Mouse (Mus musculus) adrenal gland, adult (tissue): Measurements from ENCODE around the gene Syt5.

Source experiments
- DNase-seq, 2 experiments: peaks; one replicate each; pipeline ENCODE4 v3.0.0; 2022 to 2023; ENCODE audit warnings: low spot score in 1 of 2; ENCODE audit not compliant: inconsistent age in 2 of 2

Syt5 gene

DNA sequence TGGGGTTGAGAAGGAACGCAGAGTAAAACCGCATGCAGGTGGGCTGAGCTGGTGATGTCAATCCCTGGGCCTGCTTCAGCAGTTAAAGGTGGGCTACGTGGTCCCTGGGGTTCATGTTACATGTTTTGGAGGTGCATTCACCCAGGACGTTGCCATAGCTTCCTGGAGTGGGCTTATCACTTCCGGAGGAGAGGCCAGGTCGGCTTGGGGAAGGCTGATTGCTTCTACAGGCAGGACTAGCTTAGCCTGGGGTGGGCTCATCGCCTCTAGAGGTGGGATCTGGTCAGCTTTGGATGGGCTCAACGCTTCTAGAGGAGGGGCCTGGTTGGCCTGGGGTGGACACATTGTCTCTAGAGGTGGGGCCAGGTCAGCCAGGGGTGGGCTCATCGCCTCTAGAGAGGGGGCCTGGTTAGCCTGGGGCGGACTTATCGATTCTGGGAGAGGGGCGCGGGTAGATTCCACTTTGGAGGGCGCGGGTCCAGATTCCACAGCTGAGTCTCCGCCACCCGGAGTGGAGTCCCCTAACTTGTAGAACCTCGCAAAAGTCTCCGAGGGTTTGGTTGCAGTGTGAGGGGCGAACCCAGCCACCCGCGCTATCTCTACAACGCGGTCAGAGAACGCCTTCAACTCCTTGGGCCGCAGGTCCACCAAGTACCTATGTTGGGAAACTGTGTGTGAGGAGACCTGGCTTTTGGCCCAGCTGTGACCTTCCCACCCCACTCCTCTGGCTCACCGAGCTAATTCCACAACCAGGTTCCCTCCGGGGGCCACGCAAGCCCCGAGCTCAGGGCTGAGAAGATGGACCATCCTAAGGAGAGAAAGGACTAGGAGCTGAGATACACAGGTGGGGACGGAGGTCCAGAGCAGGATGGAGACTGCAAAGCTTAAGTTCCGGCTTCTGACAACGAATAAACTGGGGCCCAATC lies 23.9 kb downstream of the Syt5 start:
- no peak for DNase-seq

DNA sequence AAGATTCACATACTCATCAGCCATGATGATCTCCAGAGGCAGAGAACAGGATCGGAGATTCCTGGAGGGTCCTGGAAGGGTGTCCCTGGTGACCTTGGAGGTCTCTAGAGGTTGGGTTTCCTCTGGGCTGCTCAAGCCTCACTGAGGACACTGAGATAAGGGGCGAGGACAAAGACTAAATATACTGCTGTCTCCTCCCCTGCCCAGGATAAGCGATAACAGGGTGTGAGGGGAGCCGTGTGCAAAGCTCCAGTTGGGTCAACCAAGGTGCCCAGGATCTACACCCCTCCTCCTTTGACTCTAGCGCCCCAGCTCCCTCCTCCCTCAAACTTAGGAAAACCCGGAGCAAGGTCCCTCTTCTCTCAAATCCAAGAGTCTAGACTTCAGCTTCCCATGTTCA lies 25.0 kb downstream of the Syt5 start:
- DNase-seq: no peak

DNA sequence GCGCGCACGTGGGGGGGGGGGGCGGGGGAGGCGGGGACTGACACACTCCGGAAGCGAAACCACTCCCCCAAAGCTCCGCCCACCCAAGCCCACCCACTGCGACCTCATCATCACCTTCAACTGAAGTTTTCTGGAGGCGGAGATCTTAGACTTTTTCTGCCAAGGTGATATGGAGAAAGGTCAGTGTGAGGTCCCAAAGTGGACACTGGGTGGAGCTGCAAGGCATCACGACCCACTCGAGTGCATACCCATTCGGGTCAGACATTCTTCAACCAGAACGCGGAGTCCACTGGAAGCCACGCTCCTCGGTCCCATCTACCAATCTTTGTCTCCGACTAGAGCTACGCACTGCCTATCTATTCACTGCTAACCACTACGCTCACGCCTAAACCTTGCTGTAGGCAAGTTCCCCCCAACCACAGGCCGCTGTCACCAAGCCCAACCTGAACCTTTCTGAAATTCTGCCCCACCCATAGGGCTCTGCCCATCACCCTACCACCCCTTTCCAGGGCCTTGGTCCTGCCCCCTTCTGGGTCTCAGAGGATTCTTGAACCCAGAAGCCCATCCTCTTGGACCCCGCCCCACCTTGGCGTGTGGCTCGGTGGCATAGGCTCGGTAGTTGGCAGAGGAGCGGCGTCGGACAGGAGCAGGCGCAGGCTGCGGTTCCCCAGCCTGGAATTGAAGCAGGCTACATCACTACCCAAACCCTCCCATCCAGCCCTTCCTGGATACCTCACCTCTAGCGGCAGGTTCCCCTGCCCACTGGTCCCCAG lies 25.9 kb downstream of the Syt5 start:
- DNase-seq: no peak

DNA sequence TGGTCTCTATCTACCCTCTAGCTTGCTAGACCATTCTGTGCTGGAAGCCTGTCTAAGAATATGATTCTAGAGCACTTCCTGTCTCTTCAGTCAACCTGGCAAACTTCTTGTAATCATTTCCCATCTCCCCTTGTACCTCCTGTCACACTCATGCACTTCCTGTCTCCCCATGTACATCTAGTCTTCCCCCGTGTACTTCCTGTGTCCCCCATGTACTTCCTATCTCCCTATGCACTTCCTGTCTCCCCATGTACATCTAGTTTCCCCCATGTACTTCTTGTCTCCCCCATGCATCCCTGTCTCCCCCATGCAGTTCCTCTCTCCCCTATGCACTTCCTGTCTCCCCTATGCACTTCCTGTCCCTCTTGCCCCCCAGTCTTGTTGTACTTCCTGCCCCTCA lies 28.9 kb downstream of the Syt5 start:
- no peak for DNase-seq

DNA sequence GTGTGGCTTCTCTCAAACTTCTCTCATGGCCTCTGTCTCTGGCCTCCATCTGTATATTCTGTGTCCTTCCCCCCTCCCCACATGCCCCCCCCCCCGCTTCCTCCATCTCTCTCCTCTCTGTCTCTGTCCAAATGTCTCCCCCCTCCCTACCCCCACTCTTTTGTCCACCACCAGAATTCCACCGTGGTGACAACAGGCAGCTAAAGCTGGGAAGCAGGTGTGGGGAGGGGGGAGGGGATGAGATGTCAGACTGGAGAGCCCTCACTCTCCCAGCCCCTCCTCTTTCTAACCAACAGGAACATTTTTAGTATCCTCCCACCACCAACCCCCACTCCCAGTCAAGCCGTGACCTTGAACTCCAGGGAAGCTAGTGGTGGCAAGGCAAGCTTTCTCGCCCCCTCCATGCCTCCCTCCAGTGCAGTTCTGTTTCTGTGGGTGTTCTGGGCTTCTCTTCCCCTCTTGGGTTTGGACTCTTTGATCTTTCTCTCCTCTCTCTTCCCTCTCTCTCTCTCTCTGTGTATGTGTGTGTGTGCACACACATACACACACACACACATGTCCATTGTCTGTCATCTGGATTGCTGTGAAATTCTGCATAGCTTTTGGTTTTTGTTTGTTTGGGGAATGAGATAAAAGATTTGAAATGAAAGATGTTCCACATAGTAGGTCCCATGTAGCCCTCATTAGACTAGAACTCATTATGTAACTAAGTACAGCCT lies 30.9 kb downstream of the Syt5 start, which contains the start of gene Tnnt1:
TSS of gene Tnnt1 (minus strand) at position 51 of the 719 bp plus-strand sequence.
- no peak for DNase-seq

DNA sequence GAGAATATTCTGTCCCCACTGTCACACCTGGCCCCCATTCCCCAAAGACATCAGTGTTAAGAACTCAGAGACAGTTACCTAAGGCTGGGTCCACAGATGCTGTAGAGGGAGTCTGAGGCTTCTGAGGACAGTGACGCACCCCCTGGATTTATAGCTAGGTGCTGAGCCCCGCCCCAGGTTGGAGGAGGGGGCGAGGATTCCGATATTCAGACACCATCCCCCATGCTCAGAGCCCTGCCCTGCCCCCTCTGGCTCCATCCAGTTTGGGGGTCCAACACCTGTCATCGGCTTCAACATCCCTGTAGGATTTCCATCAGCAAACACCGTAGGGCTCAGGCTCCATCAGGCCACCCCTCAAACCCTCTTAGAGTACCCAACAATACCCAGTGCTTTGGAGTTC lies 31.5 kb downstream of the Syt5 start:
- no peak for DNase-seq

DNA sequence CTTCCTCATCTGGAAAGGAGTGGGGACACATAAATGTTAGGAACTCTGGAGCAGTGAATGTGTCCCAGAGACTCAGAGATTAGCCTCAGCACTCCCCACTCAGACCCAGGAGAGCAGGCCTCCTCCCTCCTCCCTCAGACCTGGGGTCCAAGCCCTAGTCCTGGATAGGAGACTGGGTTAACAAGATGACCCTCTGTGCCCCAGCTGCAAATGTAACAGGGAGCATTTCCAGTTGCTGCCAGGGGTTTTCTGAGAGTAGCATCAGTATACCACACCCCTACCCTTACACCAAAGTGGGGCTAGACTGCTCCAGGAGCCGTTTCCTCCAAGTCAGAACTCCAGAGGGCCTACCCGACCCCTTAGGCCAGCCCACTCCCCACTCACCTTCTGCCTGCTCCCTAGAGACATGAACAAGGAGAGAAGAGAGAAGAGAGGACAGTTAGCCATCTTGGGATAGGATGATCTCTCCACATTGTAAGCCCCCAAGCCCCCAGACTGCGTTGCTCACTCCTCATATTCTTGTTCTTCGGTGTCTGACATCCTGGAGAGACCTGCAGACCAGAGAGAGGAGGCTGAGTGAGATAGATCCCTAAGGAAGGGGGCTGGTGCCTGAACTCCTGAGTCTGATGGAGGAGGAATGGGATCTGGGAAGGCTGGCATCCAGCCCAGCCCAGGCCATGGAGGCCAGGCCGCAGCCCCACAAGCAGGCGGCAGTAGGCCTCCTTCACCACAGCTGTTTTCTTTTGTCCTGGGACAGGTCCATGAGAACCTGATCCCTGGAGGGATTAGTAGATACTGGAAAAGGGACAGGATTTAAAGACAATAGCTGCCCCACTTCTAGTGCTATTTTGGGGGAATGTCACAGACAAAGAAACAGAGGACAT lies 33.3 kb downstream of the Syt5 start:
- no peak for DNase-seq

DNA sequence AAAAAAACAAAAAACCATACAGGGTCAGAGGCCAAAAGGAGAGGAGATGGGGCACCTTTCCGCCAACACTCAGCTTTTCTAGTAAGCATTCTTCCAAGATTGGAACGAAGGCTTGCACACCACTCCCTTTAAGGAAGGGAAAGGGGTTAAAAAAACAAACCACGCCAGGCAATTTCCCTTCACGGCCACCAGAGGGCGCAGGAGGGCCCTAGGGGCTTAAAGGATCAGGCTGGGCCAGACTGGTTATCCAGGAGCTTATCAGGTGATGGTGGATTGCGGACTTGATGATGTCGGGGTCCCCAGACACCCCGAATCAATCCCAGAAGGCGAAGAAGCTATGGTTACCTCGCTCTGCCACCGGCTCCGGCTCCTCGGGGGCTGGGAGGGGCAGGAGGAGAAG lies 34.1 kb downstream of the Syt5 start:
- peak in 1 of 2 experiments; percentile 71 for DNase-seq

DNA sequence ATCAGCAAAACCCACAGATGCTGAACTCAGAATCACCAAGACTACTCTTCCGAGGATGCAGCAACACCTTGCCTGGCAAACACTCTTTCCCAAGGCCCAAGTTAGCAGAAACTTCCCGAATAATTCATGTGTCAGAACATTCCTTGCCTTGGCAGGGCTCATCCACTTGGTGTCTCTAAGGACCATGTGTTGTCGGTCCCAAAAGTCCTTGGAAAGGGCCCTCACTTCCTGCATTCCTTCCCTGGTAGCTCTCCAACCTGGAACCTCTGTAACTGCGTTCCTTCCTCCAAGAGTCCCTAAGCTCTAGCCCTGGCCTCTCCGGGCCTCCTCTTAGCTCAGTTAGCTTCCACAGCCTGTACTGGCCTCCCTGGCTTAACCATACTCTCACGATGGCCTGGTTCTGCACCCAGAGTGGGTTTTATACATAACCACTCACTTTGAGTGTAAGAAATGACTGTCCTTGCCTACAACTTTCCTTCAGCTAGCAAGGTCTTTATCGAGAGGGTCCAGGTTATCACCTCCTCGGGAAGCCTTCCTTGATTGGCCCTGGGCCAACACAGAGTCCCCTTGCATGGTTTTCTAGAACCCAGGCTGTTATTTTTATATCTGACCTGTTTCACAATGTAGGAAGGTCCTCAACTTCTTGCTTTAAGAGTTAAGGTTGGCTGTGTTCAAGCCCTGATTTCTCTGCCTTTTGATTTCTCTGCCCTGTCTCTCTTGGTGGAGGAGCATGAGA lies 35.7 kb downstream of the Syt5 start:
- no peak for DNase-seq

DNA sequence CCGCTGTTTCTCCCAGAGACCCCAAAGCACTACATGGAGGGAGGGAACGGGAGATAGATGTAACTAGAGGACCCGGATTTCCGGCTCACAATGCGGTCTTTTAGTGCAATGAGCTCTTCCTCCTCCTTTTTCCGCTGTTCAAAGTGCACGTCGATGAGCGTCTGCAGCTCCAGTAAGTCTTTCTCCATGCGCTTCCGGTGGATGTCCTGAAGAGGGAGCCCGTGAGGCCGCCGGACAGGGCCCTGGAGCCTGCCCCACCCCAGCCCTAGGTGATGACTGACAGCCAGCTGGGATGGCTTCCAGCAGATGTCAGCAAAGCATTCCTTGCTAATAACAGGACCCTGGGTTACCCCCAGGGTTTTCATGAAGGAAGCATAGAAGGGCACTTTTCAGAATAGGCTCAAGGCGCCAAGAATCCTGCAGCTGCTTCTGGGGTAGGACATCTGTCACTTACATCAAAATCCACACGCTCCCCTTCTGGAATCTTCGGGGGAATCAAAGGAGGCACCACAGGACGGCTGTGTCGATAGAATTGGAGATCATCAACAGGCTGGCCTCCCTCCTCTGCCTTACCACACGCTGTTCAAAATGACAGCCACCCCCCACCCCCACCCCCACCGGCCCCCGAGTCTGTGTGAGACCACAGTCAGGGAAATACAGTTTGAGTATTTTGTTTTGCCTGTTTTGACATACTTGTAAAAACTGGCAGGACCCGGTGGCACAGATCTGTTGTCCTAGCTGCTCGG lies 37.3 kb downstream of the Syt5 start:
- DNase-seq: peak; percentile 68 to 87

DNA sequence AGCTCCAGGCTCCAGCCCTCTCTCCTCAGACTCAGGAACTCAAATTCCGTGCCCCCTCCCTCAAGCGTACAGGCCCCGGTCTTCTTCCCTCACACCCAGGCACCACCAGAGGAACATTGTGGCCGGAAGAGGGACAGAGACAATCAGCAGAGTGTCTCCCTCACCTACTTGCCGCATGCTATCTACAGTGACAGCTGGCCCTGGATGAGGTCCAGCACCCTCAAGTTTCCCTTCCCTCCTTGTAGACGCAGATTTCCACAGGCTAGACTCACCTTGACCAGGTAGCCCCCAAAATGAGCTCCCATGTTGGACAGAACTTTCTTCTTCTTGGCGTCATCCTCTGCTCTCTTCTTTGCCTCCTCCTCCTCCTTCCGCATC lies 38.6 kb downstream of the Syt5 start:
- DNase-seq: no peak

DNA sequence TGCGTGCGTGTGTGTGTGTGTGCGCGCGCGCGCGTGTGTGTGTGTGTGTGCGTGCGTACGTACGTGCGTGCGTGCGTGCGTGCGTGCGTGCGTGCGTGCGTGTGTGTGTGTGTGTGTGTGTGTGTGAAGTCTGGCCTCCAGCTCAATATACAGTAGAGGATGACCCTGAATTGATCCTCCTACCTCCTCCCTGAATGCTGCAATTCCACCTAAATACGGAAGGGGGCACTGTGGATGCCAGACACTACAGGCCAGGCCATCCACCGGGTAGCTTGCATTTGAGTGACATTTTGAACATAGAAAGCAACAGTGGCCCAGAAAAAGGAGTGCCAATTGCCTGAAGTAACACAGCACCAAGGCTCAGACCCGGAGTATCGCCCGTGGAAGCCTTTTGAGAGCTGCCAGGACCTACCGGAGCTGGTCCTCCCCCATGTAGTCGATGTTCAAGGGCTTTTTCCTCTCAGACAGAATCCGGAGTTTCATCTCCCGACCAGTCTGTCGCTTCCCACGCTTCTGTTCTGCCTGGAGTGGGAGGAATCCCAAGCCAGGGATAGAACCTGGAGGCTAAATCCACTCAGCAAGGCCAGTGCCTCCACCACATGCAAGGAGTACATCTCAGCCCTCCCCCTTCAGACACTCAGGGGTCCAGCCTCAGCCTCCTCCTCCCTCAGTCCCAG lies 39.1 kb downstream of the Syt5 start:
- DNase-seq: no peak

DNA sequence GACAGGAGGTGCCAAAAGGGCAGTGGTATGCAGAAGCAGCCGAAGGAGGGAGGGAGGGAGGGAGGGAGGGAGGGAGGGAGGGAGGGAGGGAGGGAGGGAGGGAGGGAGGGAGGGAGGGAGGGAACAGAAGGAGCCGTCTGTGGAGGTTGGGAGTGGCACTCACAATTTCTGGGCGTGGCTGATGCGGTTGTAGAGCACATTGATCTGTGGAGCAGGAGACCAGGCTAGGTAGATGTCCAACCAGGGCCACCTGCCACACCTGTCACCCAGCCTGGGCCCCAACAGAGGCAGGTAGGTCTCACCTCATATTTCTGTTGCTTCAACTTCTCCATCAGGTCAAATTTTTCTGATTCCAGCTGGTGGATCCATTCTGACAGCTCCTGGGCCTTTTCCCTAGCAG lies 40.1 kb downstream of the Syt5 start:
- DNase-seq: no peak

DNA sequence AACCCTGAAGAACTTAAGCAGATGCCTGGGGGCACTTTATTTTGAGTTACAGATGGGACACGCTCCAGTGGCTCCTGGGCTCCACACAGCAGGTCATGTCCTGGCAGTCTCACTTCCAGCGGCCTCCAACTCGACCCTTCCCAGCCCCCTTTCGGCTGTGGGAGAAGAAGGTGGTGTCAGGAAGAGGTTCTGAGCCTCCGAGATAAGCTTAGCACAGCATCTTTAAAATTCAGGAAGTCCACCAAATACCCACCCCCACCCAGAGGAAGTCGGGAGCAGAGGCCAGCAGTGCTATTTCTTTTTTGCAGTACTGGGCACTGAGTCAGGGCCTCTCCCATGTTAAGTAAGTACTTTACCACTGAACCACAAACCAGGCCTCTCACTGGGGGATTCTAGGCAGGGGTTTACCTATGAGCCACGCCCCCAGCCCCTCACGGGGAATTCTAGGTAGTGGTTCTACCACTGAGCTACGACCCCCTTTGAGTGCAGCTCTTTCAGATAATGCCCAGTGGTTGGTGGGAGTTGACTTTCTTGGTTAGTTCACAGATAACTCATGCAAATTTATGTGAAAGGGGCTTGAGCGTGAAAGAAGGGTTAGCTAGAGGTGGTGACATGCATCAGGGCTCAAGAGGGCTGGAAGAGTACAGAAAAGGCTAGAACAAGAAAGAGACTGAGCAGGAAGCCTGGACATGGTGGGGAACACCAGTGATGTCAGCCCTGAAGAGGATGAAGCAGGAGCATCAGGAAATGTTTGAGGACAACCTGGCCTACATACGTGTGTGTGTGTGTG lies 42.5 kb downstream of the Syt5 start:
- peak in 1 of 2 experiments; percentile 51 for DNase-seq

DNA sequence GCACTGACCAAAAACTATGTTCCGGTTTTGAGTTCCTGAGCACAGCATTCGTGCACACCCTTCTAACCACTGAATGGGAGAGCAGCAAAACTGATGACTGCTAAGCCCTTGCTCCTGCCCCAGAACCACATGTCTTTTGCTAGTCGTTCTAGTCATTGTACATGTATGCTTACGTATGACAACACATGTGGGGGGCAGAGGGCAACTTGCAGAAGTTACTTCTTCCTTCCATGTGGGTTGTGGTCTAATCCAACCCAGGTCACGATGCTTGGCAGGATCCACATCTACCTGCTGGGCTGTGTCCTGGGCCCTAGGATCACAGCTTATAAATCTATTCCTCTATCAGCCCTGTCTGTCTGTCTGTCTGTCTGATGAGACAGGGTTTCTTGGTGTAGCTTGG lies 43.5 kb downstream of the Syt5 start:
- DNase-seq: no peak

DNA sequence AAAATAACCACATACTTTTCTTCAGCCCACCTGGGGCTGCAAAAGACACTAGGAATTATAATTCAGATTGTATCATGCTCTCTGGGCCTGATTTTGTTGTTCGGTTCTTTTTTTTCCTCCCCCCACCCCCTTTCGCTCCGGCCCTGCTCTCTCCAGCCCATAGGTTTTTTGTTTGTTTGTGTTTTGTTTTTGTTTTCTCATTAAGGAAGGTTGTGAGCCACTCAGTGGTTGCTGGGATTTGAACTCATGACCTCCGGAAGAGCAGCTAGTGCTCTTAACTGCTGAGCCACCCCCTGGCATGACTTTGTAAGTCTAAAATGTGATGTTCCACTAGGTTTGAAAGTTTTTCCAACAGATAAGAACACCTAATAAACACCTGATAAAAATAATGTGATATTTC lies 44.2 kb downstream of the Syt5 start:
- DNase-seq: no peak

DNA sequence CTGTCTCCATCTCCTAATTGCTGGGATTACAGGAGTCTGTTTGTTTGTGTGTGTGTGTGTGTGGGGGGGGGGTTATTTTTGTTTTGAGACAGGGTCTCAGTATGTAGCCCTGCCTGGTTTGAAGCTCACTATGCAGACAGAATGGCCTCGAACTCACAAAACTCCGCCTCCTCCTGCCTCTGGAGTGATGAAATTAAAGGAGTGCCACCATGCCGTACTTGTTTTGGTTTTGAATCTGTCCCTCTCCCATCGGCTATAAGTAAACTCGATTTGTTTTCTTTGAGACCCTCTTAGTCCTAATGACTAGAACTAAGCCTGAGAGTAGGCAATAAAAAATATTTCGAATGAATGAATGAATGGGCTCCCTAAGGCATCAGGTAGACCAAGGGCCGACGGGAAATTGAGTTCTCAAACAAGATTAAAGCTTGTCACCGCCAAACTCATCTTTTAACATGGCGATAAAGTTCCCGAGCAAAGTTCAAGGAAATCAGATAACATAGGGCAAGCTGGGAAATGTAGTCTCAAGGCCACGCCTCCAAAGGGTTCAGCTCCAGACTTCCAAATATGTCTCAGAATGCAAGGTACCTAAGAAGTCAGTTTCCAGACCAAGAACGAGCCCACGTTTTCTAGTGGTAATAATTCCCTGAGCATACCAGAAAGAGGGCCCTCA lies 44.8 kb downstream of the Syt5 start:
- peak; percentile 67 to 92 for DNase-seq
